Mouse (Mus musculus): ENCODE results near the gene Cphx1.
"Not testable (repeated sequence)": the region's sequence is repeated elsewhere in the genome, so short reads cannot be mapped to it uniquely, and the experiment has no call there.

- TF ChIP-seq POLR2A, USF1, NELFE, ELF1 (IDR thresholded peaks at IDR 0.05; ENCODE audit: low read depth, low read length): not testable (repeated sequence)
Observed at GRCm38 (mm10) chr14:25907272-25907671, 30.8 kb upstream of the Cphx1 start.
